ENCODE assay signal across 8 mouse cellular contexts in genomic region chr2:180953638-180954037, GRCm38 (mm10). TPM values are rescaled to one million over a fixed set of nuclear protein-coding genes. Genes with fewer than 3 reads are reported as not detected.
DNase-seq lines count a peak whose midpoint lies in the region; ATAC-seq and TF ChIP-seq lines count a peak whose summit lies in the region.
"Had no signal": no experiment of that assay in that cellular context is flagged by ENCODE, and none has a peak within 500 bp of the region (broad histone marks: within the 10 kb centered on the region; RNA-seq: fewer than 3 reads in every experiment).

No protein-coding gene starts in this region.

- TF ChIP-seq POLR2A in lung, adult 2 months (IDR thresholded peaks at IDR 0.05; ENCODE audit: borderline replicate concordance, extremely low read depth, low read depth, low read length) = no peak

- WGBS in lung, adult 2 months = 31% methylated on average over 2 of the region's 2 CpGs
- WGBS in forebrain, embryonic 12.5 days = 2% methylated on average over 2 of the region's 2 CpGs
- 29% methylated on average over 2 of the region's 2 CpGs for WGBS in limb, embryonic 10.5 days
- 18% methylated on average over 2 of the region's 2 CpGs for WGBS in stomach, embryonic 14.5 days

- H3K36me3 ChIP-seq in forebrain, embryonic 12.5 days (replicated peaks) = no peaks in the 10 kb centered on the region
- no peaks in the 10 kb centered on the region for H3K36me3 ChIP-seq in limb, embryonic 10.5 days
- H3K36me3 ChIP-seq in stomach, embryonic 14.5 days (ENCODE audit: control insufficient read depth, insufficient read depth, low read length) = no peaks in the 10 kb centered on the region

- peaks cover 14% of the 10 kb centered on the region for H3K27me3 ChIP-seq in forebrain, embryonic 12.5 days
- H3K27me3 ChIP-seq in limb, embryonic 10.5 days (ENCODE audit: low read depth, poor library complexity, severe bottlenecking) = peaks cover 63% of the 10 kb centered on the region
- no peaks in the 10 kb centered on the region for H3K27me3 ChIP-seq in stomach, embryonic 14.5 days (ENCODE audit: control insufficient read depth, insufficient read depth, low read length)

- peak overlapping the region; percentile 63 for H3K9ac ChIP-seq in forebrain, embryonic 12.5 days
- peak overlapping the region; percentile 53 for H3K9ac ChIP-seq in stomach, embryonic 14.5 days (replicated peaks; ENCODE audit: low read depth, low read length)

- no peaks in the 10 kb centered on the region for H3K9me3 ChIP-seq in forebrain, embryonic 12.5 days
- H3K9me3 ChIP-seq in limb, embryonic 10.5 days (replicated peaks) = no peaks in the 10 kb centered on the region
- H3K9me3 ChIP-seq in stomach, embryonic 14.5 days (ENCODE audit: control insufficient read depth, low read depth, low read length) = no peaks in the 10 kb centered on the region

- peak overlapping the region; percentile 50 for H3K4me3 ChIP-seq in lung, adult 2 months (replicated peaks; ENCODE audit: extremely low read depth, low read depth, low read length)
- peak overlapping the region; percentile 66 for H3K4me3 ChIP-seq in forebrain, embryonic 12.5 days (replicated peaks)
- H3K4me3 ChIP-seq in limb, embryonic 10.5 days = peak overlapping the region; percentile 70
- H3K4me3 ChIP-seq in stomach, embryonic 14.5 days (ENCODE audit: low read depth, low read length) = peak overlapping the region; percentile 57

- TF ChIP-seq CTCF in lung, adult 2 months (IDR thresholded peaks at IDR 0.05; ENCODE audit: insufficient read depth, low read length) = no peak

- peak overlapping the region; percentile 96 for H3K27ac ChIP-seq in forebrain, embryonic 12.5 days
- peak overlapping the region; percentile 71; the same call in 1 of the 2 replicates for H3K27ac ChIP-seq in limb, embryonic 10.5 days
- H3K27ac ChIP-seq in stomach, embryonic 14.5 days (ENCODE audit: low read length) = peak overlapping the region; percentile 89

- H3K4me2 ChIP-seq in forebrain, embryonic 12.5 days = peak overlapping the region; percentile 87
- peak overlapping the region; percentile 75 for H3K4me2 ChIP-seq in stomach, embryonic 14.5 days (replicated peaks; ENCODE audit: low read depth, low read length)

- DNase-seq in lung, adult 2 months = no peak
- no peak for DNase-seq in lung, postnatal 36 days
- no peak for DNase-seq in limb, embryonic 10.5 days (ENCODE audit: low spot score)
- DNase-seq in left cerebral cortex, adult 8-10 months (ENCODE audit: low spot score in 2 of 2) = no peak
- DNase-seq in thymus, postnatal 10 days (ENCODE audit: low spot score in 2 of 2) = no peak

- H3K4me1 ChIP-seq in lung, adult 2 months (ENCODE audit: control insufficient read depth, insufficient read depth, low read length) = 0 out of 2 replicates have a peak, but pooled peaks cover 2% of the 10 kb centered on the region
- H3K4me1 ChIP-seq in forebrain, embryonic 12.5 days = peaks cover 52% of the 10 kb centered on the region
- H3K4me1 ChIP-seq in limb, embryonic 10.5 days = peaks cover 24% of the 10 kb centered on the region
- H3K4me1 ChIP-seq in stomach, embryonic 14.5 days (ENCODE audit: control insufficient read depth, insufficient read depth, low read length) = peaks cover 31% of the 10 kb centered on the region

- ATAC-seq in forebrain, embryonic 12.5 days (ENCODE audit: low FRiP score) = no peak
- ATAC-seq in stomach, embryonic 14.5 days (ENCODE audit: insufficient number of reproducible peaks, insufficient read depth, low FRiP score, low read depth) = no peak

RNA-seq across cellular contexts. Expression of gene Nkain4, which starts 0.9 kb away (rescaled TPM):
- 87.4 and 123 TPM in 2 replicates for polyA plus RNA-seq in lung, adult 2 months (2012; rRNA removed)
- 39.4 and 43.5 TPM in 2 replicates for polyA plus RNA-seq in forebrain, embryonic 12.5 days (2016; fragmentation: Nextera tagmentation; extraction: Ambion mirVana)
- 2.7 and 4.4 TPM in 2 replicates for polyA plus RNA-seq in limb, embryonic 10.5 days (2016; fragmentation: Nextera tagmentation; extraction: Ambion mirVana)
- polyA plus RNA-seq in stomach, embryonic 14.5 days (2014; fragmentation: Nextera tagmentation; extraction: Ambion mirVana) = 66.2 and 72.2 TPM in 2 replicates
- 10 to 100 TPM; 43.8 to 48.3 (median 46.8) TPM for total RNA-seq in left cerebral cortex, adult 8-10 months (2022)

RNA-seq across cellular contexts. Expression of gene Arfgap1, which starts 13.4 kb away (rescaled TPM):
- 38.6 and 46.3 TPM in 2 replicates for polyA plus RNA-seq in lung, adult 2 months (2012; rRNA removed)
- polyA plus RNA-seq in forebrain, embryonic 12.5 days (2016; fragmentation: Nextera tagmentation; extraction: Ambion mirVana) = 85.2 and 87.7 TPM in 2 replicates
- polyA plus RNA-seq in limb, embryonic 10.5 days (2016; fragmentation: Nextera tagmentation; extraction: Ambion mirVana) = 75.7 and 101 TPM in 2 replicates
- polyA plus RNA-seq in stomach, embryonic 14.5 days (2014; fragmentation: Nextera tagmentation; extraction: Ambion mirVana) = 90.4 and 95.0 TPM in 2 replicates
- 100 to 1,000 TPM; 137 to 153 (median 140) TPM for total RNA-seq in left cerebral cortex, adult 8-10 months (2022)

RNA-seq across cellular contexts. Expression of gene Birc7, which starts 24.8 kb away (rescaled TPM):
- polyA plus RNA-seq in lung, adult 2 months (2012; rRNA removed) = not detected in 2 replicates
- polyA plus RNA-seq in forebrain, embryonic 12.5 days (2016; fragmentation: Nextera tagmentation; extraction: Ambion mirVana) = 0.11 and 0.41 TPM in 2 replicates
- not detected in 2 replicates for polyA plus RNA-seq in limb, embryonic 10.5 days (2016; fragmentation: Nextera tagmentation; extraction: Ambion mirVana)
- 0.17 TPM in 1 of 2 replicates, not detected in the other for polyA plus RNA-seq in stomach, embryonic 14.5 days (2014; fragmentation: Nextera tagmentation; extraction: Ambion mirVana)
- total RNA-seq in left cerebral cortex, adult 8-10 months (2022) = not detected
- total RNA-seq: heart, postnatal 25 days had no signal

RNA-seq across cellular contexts. Expression of gene Col20a1, which starts 32.7 kb away (rescaled TPM):
- polyA plus RNA-seq in lung, adult 2 months (2012; rRNA removed) = 3.2 TPM in 2 replicates
- 0.45 and 0.51 TPM in 2 replicates for polyA plus RNA-seq in forebrain, embryonic 12.5 days (2016; fragmentation: Nextera tagmentation; extraction: Ambion mirVana)
- polyA plus RNA-seq in limb, embryonic 10.5 days (2016; fragmentation: Nextera tagmentation; extraction: Ambion mirVana) = 0.09 and 0.13 TPM in 2 replicates
- polyA plus RNA-seq in stomach, embryonic 14.5 days (2014; fragmentation: Nextera tagmentation; extraction: Ambion mirVana) = 0.53 and 1.1 TPM in 2 replicates
- 1 to 10 TPM; 1.1 to 3.2 (median 1.2) TPM for total RNA-seq in left cerebral cortex, adult 8-10 months (2022)

RNA-seq across cellular contexts. Expression of gene Ythdf1, which starts 32.9 kb away (rescaled TPM):
- polyA plus RNA-seq in lung, adult 2 months (2012; rRNA removed) = 28.2 and 42.9 TPM in 2 replicates
- polyA plus RNA-seq in forebrain, embryonic 12.5 days (2016; fragmentation: Nextera tagmentation; extraction: Ambion mirVana) = 62.6 and 64.5 TPM in 2 replicates
- polyA plus RNA-seq in limb, embryonic 10.5 days (2016; fragmentation: Nextera tagmentation; extraction: Ambion mirVana) = 76.4 and 77.8 TPM in 2 replicates
- polyA plus RNA-seq in stomach, embryonic 14.5 days (2014; fragmentation: Nextera tagmentation; extraction: Ambion mirVana) = 27.1 and 35.3 TPM in 2 replicates
- 10 to 100 TPM; 50.1 to 54.1 (median 52.4) TPM for total RNA-seq in left cerebral cortex, adult 8-10 months (2022)
